Mouse (Mus musculus) stomach, embryonic 15.5 days (tissue): Measurements from ENCODE around the gene Cep68. TPM values are rescaled to one million over a fixed set of nuclear protein-coding genes. Genes with fewer than 3 reads are reported as not detected.

Experiments
- ATAC-seq: fragments of 200-750 bp; cut with Nextera tagmentation; 2 replicates; pipeline ENCODE4 v1.8.0; 2017; ENCODE audit warnings: low read depth, moderate number of reproducible peaks, moderate TSS enrichment; ENCODE audit not compliant: insufficient read depth, low FRiP score
- H3K27ac ChIP-seq: fragments of 300-500 bp; sonication (generic); 2 replicates; pipeline ENCODE4 v1.5.1; 2015; ENCODE audit warnings: mild to moderate bottlenecking, inconsistent platforms
- H3K27me3 ChIP-seq: fragments of 300-500 bp; sonication (generic); replicated peaks from 2 replicates; pipeline ENCODE4 v1.6.1; 2015; ENCODE audit warnings: inconsistent platforms
- H3K36me3 ChIP-seq: fragments of 300-500 bp; sonication (generic); 2 replicates; pipeline ENCODE4 v1.6.1; 2015; ENCODE audit warnings: inconsistent platforms
- H3K4me1 ChIP-seq: fragments of 300-500 bp; sonication (generic); 2 replicates; pipeline ENCODE4 v1.6.1; 2015; ENCODE audit warnings: inconsistent platforms
- H3K4me2 ChIP-seq: fragments of 300-500 bp; sonication (generic); 2 replicates; pipeline ENCODE4 v1.6.1; 2015; ENCODE audit warnings: mild to moderate bottlenecking, inconsistent platforms
- H3K4me3 ChIP-seq: fragments of 300-500 bp; sonication (generic); replicated peaks from 2 replicates; pipeline ENCODE4 v1.5.1; 2015; ENCODE audit warnings: inconsistent platforms
- H3K9ac ChIP-seq: fragments of 300-500 bp; sonication (generic); 2 replicates; pipeline ENCODE4 v1.6.1; 2015; ENCODE audit warnings: inconsistent platforms
- H3K9me3 ChIP-seq: fragments of 300-500 bp; sonication (generic); 2 replicates; pipeline ENCODE4 v1.6.1; 2016; ENCODE audit warnings: inconsistent platforms
- WGBS: fragments of 180-500 bp; shearing (Covaris S2); methylation state at CpG from one replicate; pipeline ENCODE4 v1.1.7; 2015; 5-methylcytosine and 5-hydroxymethylcytosine counted together
- polyA plus RNA-seq: library from polyadenylated mRNA; unstranded; fragments of >200 nt; fragmentation: Nextera tagmentation; extraction: Ambion mirVana; gene quantifications from 2 replicates; pipeline ENCODE4 v1.2.1, GENCODE M21; 2015

Gene Cep68
- polyA plus RNA-seq, 1 experiment from 2014 or later = 24.3 TPM

GRCm38 (mm10) chr11:20200713-20201575 is 48.3 kb downstream of the Cep68 start, which contains the start of gene Rab1a:
Gene Rab1a (plus strand): TSS chr11:20201432.
- peak within 1 kb of the TSS; percentile 97 for H3K4me3 ChIP-seq
- under 1% methylated on average over 49 of the region's 54 CpGs for WGBS
- H3K27me3 ChIP-seq = no peaks in the 10 kb centered on the region
- ATAC-seq = peak; percentile 98
- peaks cover 23% of the 10 kb centered on the region; the same call in 1 of the 2 replicates for H3K4me1 ChIP-seq
- peak within 1 kb of the TSS; percentile 97 for H3K27ac ChIP-seq
- H3K9me3 ChIP-seq = no peaks in the 10 kb centered on the region
- H3K36me3 ChIP-seq = no peaks in the 10 kb centered on the region
- peak within 1 kb of the TSS; percentile 98 for H3K9ac ChIP-seq
- H3K4me2 ChIP-seq = peak within 1 kb of the TSS; percentile 65

GRCm38 (mm10) chr11:20193100-20193736 is 56.0 kb downstream of the Cep68 start:
- WGBS = 82% methylated on average over 4 of the region's 4 CpGs

GRCm38 (mm10) chr11:20187271-20187670 is 62.0 kb downstream of the Cep68 start:
- Histone ChIP-seq H3K27me3 (no peaks in the 10 kb centered on the region), H3K9me3 (no peaks in the 10 kb centered on the region), H3K4me1 (no peaks in the 10 kb centered on the region), H3K36me3 (no peaks in the 10 kb centered on the region), H3K9ac (no peak overlapping the region), H3K4me3 (no peak overlapping the region), H3K4me2 (no peak overlapping the region), H3K27ac (no peak overlapping the region)
- ATAC-seq = no peak
- 56% methylated on average over 6 of the region's 6 CpGs for WGBS

More at GRCm38 (mm10) chr11:20193100-20193736, 56.0 kb downstream of the Cep68 start:
- Histone ChIP-seq H3K27ac (no peak overlapping the region), H3K9ac (no peak overlapping the region), H3K4me2 (no peak overlapping the region), H3K9me3 (no peaks in the 10 kb centered on the region), H3K4me1 (no peaks in the 10 kb centered on the region), H3K4me3 (no peak overlapping the region), H3K27me3 (no peaks in the 10 kb centered on the region), H3K36me3 (no peaks in the 10 kb centered on the region)
- no peak for ATAC-seq

Other genes starting within 250 kb of the Cep68 start
- gene Actr2, start 136.5 kb downstream of the Cep68 start, polyA plus RNA-seq = 127 and 132 TPM in 2 replicates
- 306 and 312 TPM in 2 replicates for gene Rab1a, start 48.0 kb downstream of the Cep68 start, polyA plus RNA-seq
- 15.0 and 15.4 TPM in 2 replicates for gene Slc1a4, start 83.3 kb upstream of the Cep68 start, polyA plus RNA-seq